Mouse (Mus musculus) small intestine, adult 2 months (tissue): ENCODE results near the gene Wnt1. TPM values are rescaled to one million over a fixed set of nuclear protein-coding genes. Genes with fewer than 3 reads are reported as not detected.

Experiments
- H3K27ac ChIP-seq: fragments of 200-500 bp; 2 replicates; pipeline ENCODE4 v1.5.1; 2012; ENCODE audit warnings: low read depth, low read length, control low read depth, inconsistent platforms; ENCODE audit not compliant: insufficient read depth
- H3K27me3 ChIP-seq: fragments of 200-500 bp; 2 replicates; pipeline ENCODE4 v1.6.1; 2012; ENCODE audit warnings: mild to moderate bottlenecking, moderate library complexity, low read length, inconsistent platforms; ENCODE audit not compliant: control insufficient read depth, insufficient read depth
- H3K36me3 ChIP-seq: fragments of 200-500 bp; 2 replicates; pipeline ENCODE4 v1.6.1; 2012; ENCODE audit warnings: mild to moderate bottlenecking, low read length, control low read depth, inconsistent platforms; ENCODE audit not compliant: control insufficient read depth, insufficient read depth
- H3K4me1 ChIP-seq: fragments of 200-500 bp; 2 replicates; pipeline ENCODE4 v1.6.1; 2012; ENCODE audit warnings: low read length, inconsistent platforms, mixed read lengths; ENCODE audit not compliant: control insufficient read depth, insufficient read depth, insufficient read length
- H3K4me3 ChIP-seq: fragments of 200-500 bp; 2 replicates; pipeline ENCODE4 v1.5.1; 2012; ENCODE audit warnings: low read depth, mild to moderate bottlenecking, control low read depth, inconsistent platforms, low read length, moderate library complexity
- CTCF ChIP-seq: fragments of 200-500 bp; IDR thresholded peaks from 2 replicates; pipeline ENCODE4 v1.5.1; 2012; ENCODE audit warnings: low read depth, mild to moderate bottlenecking, control low read depth, inconsistent platforms, low read length, moderate library complexity, mixed read lengths; ENCODE audit not compliant: insufficient replicate concordance, insufficient read length; ENCODE audit errors: extremely low read depth
- POLR2A ChIP-seq: fragments of 200-500 bp; IDR thresholded peaks from 2 replicates; pipeline ENCODE4 v1.6.1; 2012; ENCODE audit warnings: low read depth, mild to moderate bottlenecking, control low read depth, inconsistent platforms, low read length, moderate library complexity
- WGBS: fragments of 180-500 bp; shearing (Covaris S2); methylation state at CpG from one replicate; pipeline ENCODE4 v1.1.7; 2018; 5-methylcytosine and 5-hydroxymethylcytosine counted together
- polyA plus RNA-seq: library from polyadenylated mRNA; depleted of rRNA; stranded (reverse); fragments of >200 nt; gene quantifications from 2 replicates; pipeline ENCODE4 v1.2.3, GENCODE M21; 2012; rRNA removed

Wnt1 gene
- polyA plus RNA-seq, 1 experiment = not detected

DNA sequence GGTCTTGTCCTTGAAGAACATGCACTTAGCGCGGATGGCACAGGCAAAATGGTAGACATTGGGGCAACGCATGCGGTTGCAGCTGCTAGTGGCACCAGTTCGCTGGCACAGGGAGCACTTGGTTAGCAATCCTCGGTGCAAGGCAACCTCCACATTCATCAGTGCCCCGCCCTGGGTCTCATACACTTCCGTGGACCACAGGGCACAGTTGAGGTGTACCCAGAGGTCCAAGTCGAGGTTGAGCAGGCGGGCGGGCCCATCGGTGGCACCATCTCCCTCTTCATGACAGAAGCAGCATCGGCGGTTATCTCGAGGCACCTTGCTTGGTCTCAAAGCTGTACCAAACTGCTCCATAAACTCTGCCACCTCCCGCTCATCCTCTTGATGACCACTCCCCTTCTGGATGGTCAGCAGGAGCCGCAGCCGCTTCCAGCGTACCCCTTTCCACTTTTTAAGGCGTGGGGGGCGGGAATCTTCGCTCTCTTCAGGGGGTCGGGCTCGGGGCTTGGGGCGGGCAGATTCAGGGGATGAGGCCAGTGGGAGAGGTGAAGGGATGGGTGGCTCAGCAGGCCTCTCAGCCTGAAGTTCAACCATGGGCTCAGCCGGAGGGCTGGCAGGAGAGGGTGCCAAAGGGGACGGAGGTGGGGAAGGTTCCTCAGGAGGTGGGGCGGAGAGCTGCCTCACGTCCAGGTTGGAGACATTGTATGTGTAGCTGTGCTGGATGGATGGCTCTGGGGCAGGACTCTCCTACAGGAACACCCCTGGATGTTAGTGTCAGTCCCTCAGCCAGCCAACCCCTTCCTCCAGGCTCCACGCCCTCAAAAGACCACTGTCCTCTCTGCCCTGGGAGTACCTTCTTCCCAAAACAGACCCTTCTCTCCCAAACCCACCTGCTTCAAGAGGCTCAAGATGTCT, 50.3 kb downstream of the Wnt1 start:
- TF ChIP-seq CTCF = no peak
- TF ChIP-seq POLR2A = no peak
- no peaks in the 10 kb centered on the region for H3K4me1 ChIP-seq

More for the DNA sequence above, 50.3 kb downstream of the Wnt1 start:
- Histone ChIP-seq H3K27me3 (no peaks in the 10 kb centered on the region), H3K27ac (no peak overlapping the region), H3K4me3 (no peak overlapping the region), H3K36me3 (peaks cover 97% of the 10 kb centered on the region)
- 91% methylated on average over 30 of the region's 30 CpGs for WGBS

Other genes starting within 250 kb of the Wnt1 start
- gene Ccnt1, start 218.9 kb upstream of the Wnt1 start, polyA plus RNA-seq = 3.6 and 5.2 TPM in 2 replicates
- 0.46 and 2.7 TPM in 2 replicates for gene 4930415O20Rik, start 218.9 kb upstream of the Wnt1 start, polyA plus RNA-seq
- 55.9 and 89.2 TPM in 2 replicates for gene Adcy6, start 179.8 kb upstream of the Wnt1 start, polyA plus RNA-seq
- 19.1 and 40.2 TPM in 2 replicates for gene Cacnb3, start 159.0 kb upstream of the Wnt1 start, polyA plus RNA-seq
- 13.6 and 24.3 TPM in 2 replicates for gene Ddx23, start 127.0 kb upstream of the Wnt1 start, polyA plus RNA-seq
- gene Rnd1, start 112.4 kb upstream of the Wnt1 start, polyA plus RNA-seq = 1.6 and 2.2 TPM in 2 replicates
- gene Ccdc65, start 81.7 kb upstream of the Wnt1 start, polyA plus RNA-seq = 0.09 TPM in 1 of 2 replicates, not detected in the other
- gene Fkbp11, start 61.7 kb upstream of the Wnt1 start, polyA plus RNA-seq = 14.7 and 70.5 TPM in 2 replicates
- gene Arf3, start 26.6 kb upstream of the Wnt1 start, polyA plus RNA-seq = 43.3 and 104 TPM in 2 replicates
- 0.17 and 0.18 TPM in 2 replicates for gene Wnt10b, start 11.7 kb upstream of the Wnt1 start, polyA plus RNA-seq
- gene Ddn, start 19.6 kb downstream of the Wnt1 start, polyA plus RNA-seq = not detected in 2 replicates
- 34.0 and 65.7 TPM in 2 replicates for gene Prkag1, start 41.7 kb downstream of the Wnt1 start, polyA plus RNA-seq
- 19.4 and 36.2 TPM in 2 replicates for gene Kmt2d, start 81.3 kb downstream of the Wnt1 start, polyA plus RNA-seq
- gene Rhebl1, start 104.7 kb downstream of the Wnt1 start, polyA plus RNA-seq = 5.3 and 24.1 TPM in 2 replicates
- gene Dhh, start 108.7 kb downstream of the Wnt1 start, polyA plus RNA-seq = 0.33 and 0.55 TPM in 2 replicates
- gene Lmbr1l, start 128.4 kb downstream of the Wnt1 start, polyA plus RNA-seq = 183 and 395 TPM in 2 replicates
- gene Tuba1b, start 144.7 kb downstream of the Wnt1 start, polyA plus RNA-seq = 455 and 523 TPM in 2 replicates
- gene Gm49450, start 163.7 kb downstream of the Wnt1 start, polyA plus RNA-seq = 1.2 and 23.9 TPM in 2 replicates
- 99.6 and 116 TPM in 2 replicates for gene Tuba1a, start 163.8 kb downstream of the Wnt1 start, polyA plus RNA-seq
- gene Tuba1c, start 240.0 kb downstream of the Wnt1 start, polyA plus RNA-seq = 252 and 382 TPM in 2 replicates